Mouse (Mus musculus) midbrain, embryonic 14.5 days (tissue): ENCODE data around the gene Tet2. TPM values are rescaled to one million over a fixed set of nuclear protein-coding genes. Genes with fewer than 3 reads are reported as not detected.

Source experiments
- ATAC-seq: fragments of 200-750 bp; cut with Nextera tagmentation; 2 replicates; pipeline ENCODE4 v1.8.0; 2017; ENCODE audit warnings: moderate number of reproducible peaks, moderate library complexity; ENCODE audit not compliant: low FRiP score, low TSS enrichment
- DNase-seq: peaks from one replicate; pipeline ENCODE4 v3.0.0-alpha.2; 2015
- H3K27ac ChIP-seq: fragments of 300-500 bp; sonication (generic); replicated peaks from 2 replicates; pipeline ENCODE4 v1.5.1; 2014; ENCODE audit warnings: mild to moderate bottlenecking, low read depth, low read length, moderate library complexity
- H3K27me3 ChIP-seq: fragments of 300-500 bp; sonication (generic); 2 replicates; pipeline ENCODE4 v1.6.1; 2014; ENCODE audit warnings: low read length, control low read depth, mixed read lengths; ENCODE audit not compliant: control insufficient read depth, insufficient read depth
- H3K36me3 ChIP-seq: fragments of 300-500 bp; sonication (generic); 2 replicates; pipeline ENCODE4 v1.6.1; 2014; ENCODE audit warnings: low read length, control low read depth; ENCODE audit not compliant: control insufficient read depth, insufficient read depth
- H3K4me1 ChIP-seq: fragments of 300-500 bp; sonication (generic); 2 replicates; pipeline ENCODE4 v1.6.1; 2014; ENCODE audit warnings: mild to moderate bottlenecking, antibody characterized with exemption, low read length, control low read depth; ENCODE audit not compliant: control insufficient read depth, insufficient read depth
- H3K4me2 ChIP-seq: fragments of 300-500 bp; sonication (generic); 2 replicates; pipeline ENCODE4 v1.6.1; 2014; ENCODE audit warnings: mild to moderate bottlenecking, low read length, moderate library complexity
- H3K4me3 ChIP-seq: fragments of 300-500 bp; sonication (generic); replicated peaks from 2 replicates; pipeline ENCODE4 v1.5.1; 2014; ENCODE audit warnings: low read depth, low read length
- H3K9ac ChIP-seq: fragments of 300-500 bp; sonication (generic); replicated peaks from 2 replicates; pipeline ENCODE4 v1.6.1; 2014; ENCODE audit warnings: mild to moderate bottlenecking, low read length, moderate library complexity
- H3K9me3 ChIP-seq: fragments of 300-500 bp; sonication (generic); 2 replicates; pipeline ENCODE4 v1.6.1; 2016; ENCODE audit warnings: low read length, control low read depth, mixed read lengths; ENCODE audit not compliant: control insufficient read depth
- WGBS: fragments of 180-500 bp; shearing (Covaris S2); extraction: QIAGEN DNeasy Blood & Tissue Kit; methylation state at CpG from one replicate; pipeline ENCODE4 v1.1.7; 2014; 5-methylcytosine and 5-hydroxymethylcytosine counted together
- microRNA-seq: library from miRNA; unstranded; fragments of <30 nt; microRNA quantifications from one replicate; pipeline ENCODE4, GENCODE M21; 2016
- polyA plus RNA-seq: library from polyadenylated mRNA; unstranded; fragments of >200 nt; fragmentation: Nextera tagmentation; extraction: Ambion mirVana; gene quantifications from 2 replicates; pipeline ENCODE4 v1.2.1, GENCODE M21; 2014

The Tet2 gene
- polyA plus RNA-seq, 1 experiment from 2014 or later, result 25.6 TPM

- H3K36me3 ChIP-seq, result no peaks in the 10 kb centered on the region
- H3K27me3 ChIP-seq, result no peaks in the 10 kb centered on the region
- H3K4me3 ChIP-seq, result no peak overlapping the region
- ATAC-seq, result no peak
- no peaks in the 10 kb centered on the region for H3K9me3 ChIP-seq
- no peak overlapping the region for H3K9ac ChIP-seq
- H3K4me1 ChIP-seq, result no peaks in the 10 kb centered on the region
- no peak overlapping the region for H3K4me2 ChIP-seq
- no peak for DNase-seq
- 92% methylated on average over 6 of the region's 6 CpGs for WGBS
- no peak overlapping the region for H3K27ac ChIP-seq
Measured at GRCm38 (mm10) chr3:133435141-133435773, 109.7 kb downstream of the Tet2 start.

- Histone ChIP-seq H3K4me3 (no peak overlapping the region), H3K4me2 (no peak overlapping the region), H3K9me3 (no peaks in the 10 kb centered on the region), H3K4me1 (no peaks in the 10 kb centered on the region), H3K27me3 (no peaks in the 10 kb centered on the region), H3K36me3 (no peaks in the 10 kb centered on the region), H3K9ac (no peak overlapping the region), H3K27ac (no peak overlapping the region)
- WGBS, result 71% methylated on average over 4 of the region's 4 CpGs
- DNase-seq (peak; percentile 5), ATAC-seq (no peak)
Measured at GRCm38 (mm10) chr3:133429394-133430173, 115.4 kb downstream of the Tet2 start.

DNA sequence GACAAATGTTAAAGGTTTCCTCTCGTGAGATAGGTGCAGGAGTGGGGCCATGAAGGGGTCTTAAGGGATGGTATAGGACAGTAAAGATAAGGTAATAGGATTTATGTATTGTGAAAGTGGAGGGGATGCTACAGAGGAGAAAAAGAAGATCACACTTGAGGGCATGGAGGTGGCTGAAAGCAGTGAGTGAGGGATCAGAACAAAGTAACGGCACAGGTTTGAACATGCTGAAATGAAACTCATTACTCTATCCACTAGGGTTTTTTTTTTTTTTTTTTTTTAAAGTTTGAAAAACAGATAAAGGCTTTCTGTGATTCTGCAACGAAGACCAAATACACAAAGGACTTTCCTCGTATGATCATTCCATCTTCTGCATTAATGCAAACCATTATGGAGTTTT, 116.9 kb downstream of the Tet2 start:
- H3K27ac ChIP-seq, result no peak overlapping the region
- no peaks in the 10 kb centered on the region for H3K4me1 ChIP-seq
- H3K4me2 ChIP-seq, result no peak overlapping the region
- 80% methylated on average over 4 of the region's 4 CpGs for WGBS
- H3K27me3 ChIP-seq, result no peaks in the 10 kb centered on the region
- no peak overlapping the region for H3K4me3 ChIP-seq
- no peaks in the 10 kb centered on the region for H3K36me3 ChIP-seq
- ATAC-seq, result no peak
- no peak overlapping the region for H3K9ac ChIP-seq
- H3K9me3 ChIP-seq, result no peaks in the 10 kb centered on the region
- no peak for DNase-seq

GRCm38 (mm10) chr3:133423073-133423472, 121.9 kb downstream of the Tet2 start:
- Histone ChIP-seq H3K27me3 (no peaks in the 10 kb centered on the region), H3K4me1 (no peaks in the 10 kb centered on the region), H3K4me3 (no peak overlapping the region), H3K9me3 (no peaks in the 10 kb centered on the region), H3K36me3 (no peaks in the 10 kb centered on the region), H3K9ac (no peak overlapping the region), H3K4me2 (no peak overlapping the region), H3K27ac (no peak overlapping the region)
- DNase-seq (no peak), ATAC-seq (no peak)

DNA sequence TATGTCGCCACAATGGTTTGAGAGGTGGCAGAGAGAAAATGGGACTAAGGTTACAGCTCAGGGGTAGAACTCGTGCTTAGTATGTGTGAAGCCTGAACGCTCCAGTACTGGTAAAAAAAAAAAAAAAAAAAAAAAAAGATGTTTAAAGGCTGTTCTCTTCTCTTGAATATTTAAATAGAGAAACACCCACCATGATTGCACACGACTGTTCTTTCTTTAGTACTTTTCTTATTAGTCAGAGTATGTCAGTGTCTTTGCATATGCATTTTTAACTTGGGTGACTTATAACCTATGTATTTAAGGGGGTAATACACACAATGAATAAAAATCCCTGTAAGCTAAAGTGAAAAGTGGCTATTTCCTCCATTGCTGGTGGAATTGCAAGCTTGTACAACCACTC, 130.2 kb downstream of the Tet2 start:
- H3K9me3 ChIP-seq, result no peaks in the 10 kb centered on the region
- no peaks in the 10 kb centered on the region for H3K36me3 ChIP-seq
- no peak overlapping the region for H3K9ac ChIP-seq
- ATAC-seq (no peak), DNase-seq (no peak)
- no peak overlapping the region for H3K27ac ChIP-seq
- no peaks in the 10 kb centered on the region for H3K27me3 ChIP-seq
- H3K4me1 ChIP-seq, result no peaks in the 10 kb centered on the region
- WGBS, result 86% methylated on average over 4 of the region's 4 CpGs
- no peak overlapping the region for H3K4me2 ChIP-seq
- no peak overlapping the region for H3K4me3 ChIP-seq

Small RNA genes lying within 50 kb of the gene (microRNA-seq; reads per million reads assigned to microRNA genes)
- gene Gm25042, result not detected

Other genes starting within 250 kb of the Tet2 start
- gene Ppa2, start 235.0 kb downstream of the Tet2 start, polyA plus RNA-seq, result 90.5 and 94.2 TPM in 2 replicates